Mouse (Mus musculus) right cerebral cortex, postnatal 36 days (tissue): Measurements from ENCODE around the gene Slc31a2.

Source experiments
- DNase-seq, 2 experiments: peaks; one replicate each; pipeline ENCODE4 v3.0.0; 2022; ENCODE audit warnings: low spot score in 2 of 2, mixed read lengths in 1 of 2

Slc31a2 gene

DNA sequence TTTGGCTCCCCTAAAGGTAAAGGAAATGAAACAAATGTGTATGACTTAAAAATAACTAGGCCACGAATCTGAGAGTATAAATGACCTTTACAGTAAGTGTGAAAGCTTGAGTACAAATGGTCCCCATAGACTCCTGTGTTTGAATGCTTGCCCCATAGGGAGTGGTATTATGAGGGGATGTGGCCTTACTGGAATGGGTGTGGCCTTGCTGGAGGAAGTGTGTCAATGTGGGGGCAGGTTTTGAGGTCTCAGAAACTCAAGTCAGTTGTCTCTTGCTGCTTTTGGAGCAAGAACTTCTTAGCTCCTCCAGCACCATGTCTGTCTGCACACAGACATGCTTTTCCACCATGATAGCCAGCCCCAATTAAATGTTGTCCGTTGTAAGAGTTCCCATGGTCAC lies 54.1 kb downstream of the Slc31a2 start:
- DNase-seq = no peak

DNA sequence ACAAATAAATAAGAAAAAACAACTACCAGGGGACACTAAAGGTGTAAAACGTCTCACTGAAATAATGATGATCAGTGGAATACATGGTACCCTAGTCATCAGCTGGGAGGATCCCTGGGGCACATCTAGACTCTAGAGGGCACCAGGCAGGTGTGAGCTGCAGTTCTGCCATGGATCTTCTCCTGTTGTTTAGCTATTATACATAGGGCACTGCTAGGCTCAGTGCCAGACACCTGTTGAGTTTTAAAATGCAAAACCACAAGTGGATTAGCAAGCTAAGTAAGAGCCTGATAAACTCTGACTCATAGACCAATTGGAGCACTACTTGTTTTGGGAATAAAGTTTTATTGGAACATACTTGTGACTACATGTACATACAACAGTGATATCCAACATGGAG lies 55.9 kb downstream of the Slc31a2 start:
- no peak for DNase-seq

DNA sequence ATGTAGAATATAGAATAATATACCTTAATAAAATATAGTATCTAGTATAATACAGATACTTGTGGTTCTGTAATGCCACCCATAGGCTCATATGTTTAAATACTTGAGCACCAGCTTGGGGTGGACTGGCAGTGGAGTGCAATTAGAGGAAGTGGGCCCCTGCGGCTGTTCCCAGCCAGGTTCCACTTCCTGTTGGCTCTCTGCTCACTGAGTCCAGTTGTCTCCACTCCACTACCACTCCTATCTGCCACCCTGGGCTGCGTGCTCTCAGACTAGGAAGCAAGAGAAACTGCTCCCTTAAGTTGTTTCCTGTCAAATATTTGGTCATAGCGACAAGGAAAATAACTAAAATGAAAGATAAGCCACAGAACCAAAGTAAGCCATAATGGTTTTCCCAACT lies 60.3 kb downstream of the Slc31a2 start:
- DNase-seq = no peak

DNA sequence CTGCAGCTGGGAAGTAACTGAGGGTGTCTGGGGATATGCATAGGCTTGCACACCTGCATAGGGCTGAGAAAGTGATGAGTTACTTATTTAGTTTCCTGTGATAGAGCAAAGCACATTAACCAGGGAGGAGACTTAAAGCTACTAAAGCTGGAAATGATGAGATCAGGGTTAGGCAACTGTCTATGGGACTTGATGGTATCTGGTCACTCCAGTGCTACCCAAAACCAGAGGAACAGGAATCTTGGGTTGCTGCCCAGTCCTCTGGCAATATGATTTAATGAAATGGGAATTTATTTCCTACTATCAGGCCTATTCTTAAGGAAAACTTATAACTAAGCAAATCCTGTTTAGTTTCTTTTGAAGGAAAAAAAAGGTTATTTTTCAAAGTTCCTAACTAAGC lies 63.7 kb downstream of the Slc31a2 start:
- DNase-seq = no peak

DNA sequence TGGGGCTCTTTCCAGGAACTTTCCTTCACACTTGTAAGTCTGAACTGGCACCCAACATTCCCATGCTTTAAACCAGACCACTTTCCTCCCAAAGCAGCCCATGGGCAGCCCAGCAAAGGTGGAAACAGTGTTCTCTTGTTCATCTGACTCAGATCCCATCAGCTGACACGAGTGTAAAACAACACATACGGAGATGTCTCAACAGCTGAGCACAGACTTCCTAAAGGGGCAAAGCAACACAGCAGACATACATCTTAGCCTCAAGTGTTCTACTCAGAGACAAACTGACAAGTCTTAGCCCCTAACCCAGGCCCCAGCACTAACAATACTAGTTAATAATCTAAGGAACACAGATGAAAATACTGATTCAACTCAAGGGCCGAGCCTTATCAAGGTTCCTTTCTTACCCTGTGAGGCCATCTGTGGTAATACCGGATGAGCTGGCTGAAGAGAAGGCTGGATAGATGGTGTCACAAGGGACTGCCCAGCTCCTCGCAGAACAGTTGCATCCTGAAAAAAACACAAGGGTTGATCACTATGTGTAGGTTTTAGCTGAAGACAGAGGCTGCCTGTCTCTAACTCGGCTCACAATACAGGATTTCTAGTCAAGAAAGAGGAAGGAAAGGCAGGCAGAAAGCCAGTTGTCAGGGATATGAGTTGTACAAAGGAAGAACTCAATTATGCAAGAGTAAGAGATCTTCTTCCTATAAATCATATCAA lies 66.7 kb downstream of the Slc31a2 start:
- no peak for DNase-seq

DNA sequence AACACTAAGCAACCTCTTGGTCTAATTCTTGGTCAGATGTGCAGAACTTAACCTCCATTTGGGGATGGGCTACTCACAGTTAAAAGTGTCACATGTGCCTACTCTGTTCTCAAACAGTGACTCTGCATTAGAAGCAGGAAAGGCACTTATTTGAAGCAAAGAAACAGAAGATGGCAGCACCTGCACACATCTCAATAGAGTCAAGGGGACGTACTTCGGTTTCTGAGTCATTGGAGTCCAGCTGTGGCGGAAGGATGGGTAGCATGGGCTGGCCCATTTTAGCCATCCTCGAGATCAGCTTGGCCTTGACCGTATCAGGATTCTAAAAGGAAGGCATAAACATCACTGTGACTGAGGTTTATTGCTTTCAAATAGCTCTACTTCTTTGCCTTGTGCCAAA lies 69.6 kb downstream of the Slc31a2 start:
- no peak for DNase-seq

DNA sequence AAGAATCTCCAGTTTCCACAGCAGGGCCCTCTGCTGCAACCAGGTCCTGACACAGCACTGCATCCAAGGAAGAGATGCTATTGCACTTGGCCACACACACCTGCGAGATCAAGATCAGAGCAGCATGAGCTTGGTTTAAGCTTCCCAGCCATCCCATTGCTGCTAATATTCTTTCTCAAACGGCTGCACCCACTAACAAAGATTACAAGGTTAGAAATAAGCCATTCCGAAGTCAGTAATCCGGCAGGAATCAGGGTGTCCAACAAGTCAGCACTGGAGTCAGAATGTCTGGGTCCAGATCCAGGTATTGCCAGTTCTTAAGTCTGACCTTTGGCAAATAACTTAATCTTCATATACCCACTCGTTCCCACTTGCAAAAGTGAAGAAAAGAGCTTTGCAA lies 76.2 kb downstream of the Slc31a2 start:
- DNase-seq = no peak

DNA sequence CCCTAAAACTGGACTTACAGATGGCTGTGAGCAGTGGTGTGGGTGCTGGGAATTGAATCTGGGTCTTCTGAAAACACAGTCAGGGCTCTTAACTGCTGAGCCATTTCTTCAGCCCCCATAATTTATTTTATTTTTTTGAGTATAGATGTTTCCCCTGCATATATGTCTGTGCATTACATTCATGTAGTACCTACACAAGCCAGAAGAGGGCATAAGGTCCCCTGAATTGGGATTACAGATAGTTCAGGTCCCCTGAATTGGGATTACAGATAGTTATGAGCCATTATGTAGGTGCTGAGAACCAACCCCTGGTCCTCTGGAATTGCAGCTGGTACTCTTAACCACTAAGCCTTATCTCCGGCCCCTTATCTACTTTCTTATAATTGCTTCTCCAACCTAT lies 81.6 kb downstream of the Slc31a2 start:
- no peak for DNase-seq

DNA sequence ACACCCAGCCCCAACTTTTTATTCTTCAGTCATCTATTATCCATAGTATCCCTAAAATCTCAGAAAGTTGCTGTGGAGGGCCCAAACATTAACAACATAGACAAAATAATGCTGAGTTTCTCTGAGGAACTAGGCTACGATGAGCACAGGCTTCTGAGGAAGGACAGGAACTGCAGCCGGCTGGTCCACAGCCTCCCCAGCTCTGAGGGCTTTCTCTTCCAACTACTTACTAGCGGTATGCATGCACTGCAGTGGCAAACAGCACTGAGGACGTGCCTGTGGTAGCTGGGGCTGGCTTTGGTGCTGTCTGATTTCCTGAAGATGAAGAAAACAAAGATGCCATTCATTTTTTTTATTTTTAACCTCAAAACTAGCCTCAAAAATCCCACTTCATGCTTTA lies 83.5 kb downstream of the Slc31a2 start:
- DNase-seq = no peak

DNA sequence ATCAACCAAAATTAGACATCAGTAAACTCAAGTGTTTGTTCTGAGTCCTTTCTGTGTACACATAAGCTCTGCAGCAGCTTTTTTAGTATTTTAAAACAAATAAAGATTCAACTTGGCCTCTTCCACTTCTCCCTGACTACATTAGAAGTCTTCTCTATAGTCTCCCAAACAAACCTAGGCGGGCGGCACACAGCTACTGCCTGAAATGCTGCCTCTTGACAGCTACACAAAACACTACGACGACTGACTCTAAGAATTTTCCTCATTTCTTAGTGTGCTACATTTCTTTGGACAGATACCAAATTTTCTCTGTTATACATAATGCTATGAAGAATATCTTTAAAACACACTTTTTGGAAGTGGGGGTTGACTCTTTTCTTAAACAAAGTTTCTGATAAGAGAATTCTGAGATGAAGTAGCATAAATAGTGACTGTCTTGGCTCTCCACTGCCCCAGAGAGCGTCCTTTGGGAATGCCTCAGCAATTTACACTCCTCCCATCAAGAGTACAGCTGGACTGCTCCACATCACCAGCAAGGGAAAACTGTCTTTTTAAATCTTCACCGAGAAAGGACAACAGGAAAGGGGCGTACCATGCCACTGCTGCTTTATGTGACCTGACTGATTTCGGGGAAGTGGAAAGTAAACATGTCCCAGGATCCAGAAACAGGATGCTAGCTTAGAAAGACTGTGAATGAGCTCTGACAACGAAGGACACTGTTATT lies 85.4 kb downstream of the Slc31a2 start:
- no peak for DNase-seq
